Mouse (Mus musculus) layer of hippocampus, adult 9-10 months (tissue): ENCODE results near the gene Yjefn3.

Experiments used
- DNase-seq: peaks from one replicate; pipeline ENCODE4 v3.0.0; 2022; ENCODE audit warnings: low spot score

Gene Yjefn3

DNA sequence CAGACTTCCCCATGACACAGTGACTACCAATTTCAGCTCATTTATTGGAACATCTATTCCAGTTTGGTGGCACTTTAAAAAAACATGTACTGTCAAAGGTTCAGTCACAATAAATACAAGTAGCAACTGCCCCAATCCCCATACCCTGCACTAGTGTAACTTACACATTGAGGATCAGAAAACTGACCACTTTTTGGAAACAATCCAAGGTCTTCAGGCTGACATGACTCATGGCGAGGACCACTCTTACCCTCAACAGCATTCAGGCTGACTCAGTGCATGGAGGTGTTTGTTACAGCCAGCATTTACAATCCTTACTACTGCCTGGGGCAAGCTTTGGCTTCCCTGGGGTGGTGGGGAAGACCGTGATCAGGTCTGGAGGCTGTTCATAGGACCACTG lies 4.6 kb upstream of the Yjefn3 start:
- no peak for DNase-seq

DNA sequence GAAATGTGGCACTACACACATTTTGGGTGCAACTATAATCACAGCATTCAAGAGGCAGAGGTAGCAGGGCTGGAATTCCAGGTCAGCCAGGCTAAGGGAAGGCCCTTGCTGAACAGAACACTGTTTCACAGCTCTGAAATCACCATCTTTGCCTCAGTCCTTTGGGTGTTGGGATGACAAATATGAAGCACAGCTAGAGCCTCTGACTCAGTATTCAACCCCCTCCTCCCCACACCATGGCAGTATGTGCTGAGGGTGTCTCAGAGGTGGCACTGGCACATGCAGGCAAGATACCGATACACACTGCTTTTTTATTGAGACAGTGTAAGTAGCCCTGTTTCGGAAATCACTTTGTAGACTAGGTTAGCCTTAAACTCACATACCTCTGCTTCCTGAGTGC lies 3.7 kb upstream of the Yjefn3 start:
- DNase-seq = no peak

DNA sequence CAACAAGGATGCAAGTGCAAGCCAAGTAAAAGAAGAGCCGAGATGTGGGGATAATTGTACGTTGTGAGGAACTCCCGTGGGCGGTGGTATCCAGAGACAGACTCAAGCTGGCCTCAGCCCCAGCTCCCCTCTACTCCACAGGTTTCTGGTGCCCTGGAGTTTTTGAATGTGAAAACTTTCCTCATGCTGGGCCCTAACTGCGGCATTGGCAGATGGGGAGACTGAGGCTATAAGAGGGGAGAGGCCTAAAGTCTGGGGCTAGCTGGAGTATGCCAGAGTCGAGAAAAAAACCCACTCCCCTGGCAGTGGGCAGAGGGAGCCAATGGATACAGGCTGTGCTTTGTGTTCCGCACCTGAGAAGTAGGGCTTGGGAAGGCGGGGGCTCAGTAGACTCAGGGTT lies 1.6 kb upstream of the Yjefn3 start:
- no peak for DNase-seq

DNA sequence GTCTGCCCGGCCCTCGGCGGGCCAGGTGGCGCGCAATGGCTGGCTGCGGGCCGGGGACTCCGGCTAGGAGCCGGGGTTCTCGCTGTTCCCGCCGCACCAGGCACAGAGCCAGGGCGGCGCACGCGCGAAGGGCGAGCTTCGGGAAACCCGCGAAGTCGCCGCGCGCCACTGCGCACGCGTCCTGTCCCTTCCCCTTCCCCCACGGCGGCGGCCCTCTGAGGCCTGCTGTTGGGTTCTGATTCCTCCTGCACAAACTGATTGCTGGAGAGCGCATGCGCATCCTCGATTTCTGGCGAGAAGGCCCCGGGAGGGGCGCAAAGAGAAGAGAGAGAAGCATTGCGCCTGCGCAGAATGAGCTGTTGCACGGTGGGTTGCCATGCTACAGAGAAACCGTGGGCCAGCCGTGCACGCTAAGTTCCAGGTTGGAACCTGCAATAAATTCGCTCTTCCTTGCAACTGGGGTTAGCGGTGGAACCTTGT lies 591 bp upstream of the Yjefn3 start:
- DNase-seq = peak; percentile 97

DNA sequence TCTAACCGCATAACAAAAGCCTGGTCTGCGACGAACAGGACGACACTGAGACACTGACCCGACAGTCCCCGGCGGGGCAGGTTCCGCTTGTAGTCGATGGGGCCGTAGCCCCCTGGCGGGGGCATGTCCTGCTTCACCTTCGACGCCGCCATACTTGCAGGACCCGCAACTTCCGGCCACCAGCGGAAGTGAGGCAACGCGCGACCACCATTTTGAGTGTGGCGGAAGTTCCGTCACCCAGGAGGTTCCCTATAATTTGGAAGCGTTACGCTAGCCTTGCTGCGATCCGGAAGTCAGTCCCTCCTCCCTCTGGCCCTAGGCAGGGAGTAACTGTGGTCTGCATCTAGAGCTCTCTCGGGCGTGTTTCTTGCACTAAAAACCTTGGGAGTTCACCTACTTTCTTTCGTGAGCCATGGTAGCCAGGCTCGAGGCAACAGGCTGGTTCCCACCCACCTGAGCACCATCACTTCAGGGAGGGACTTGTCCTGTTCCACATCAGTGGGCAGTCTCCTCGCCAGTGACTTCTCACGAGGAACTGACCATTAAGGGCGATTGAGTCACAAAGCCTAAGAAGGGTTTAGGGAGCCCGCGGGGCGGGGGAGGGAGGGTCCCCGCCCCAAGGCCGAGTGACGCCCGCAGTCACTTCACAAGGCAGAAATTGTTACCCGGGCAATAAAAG lies 889 bp downstream of the Yjefn3 start:
- peak; percentile 95 for DNase-seq

DNA sequence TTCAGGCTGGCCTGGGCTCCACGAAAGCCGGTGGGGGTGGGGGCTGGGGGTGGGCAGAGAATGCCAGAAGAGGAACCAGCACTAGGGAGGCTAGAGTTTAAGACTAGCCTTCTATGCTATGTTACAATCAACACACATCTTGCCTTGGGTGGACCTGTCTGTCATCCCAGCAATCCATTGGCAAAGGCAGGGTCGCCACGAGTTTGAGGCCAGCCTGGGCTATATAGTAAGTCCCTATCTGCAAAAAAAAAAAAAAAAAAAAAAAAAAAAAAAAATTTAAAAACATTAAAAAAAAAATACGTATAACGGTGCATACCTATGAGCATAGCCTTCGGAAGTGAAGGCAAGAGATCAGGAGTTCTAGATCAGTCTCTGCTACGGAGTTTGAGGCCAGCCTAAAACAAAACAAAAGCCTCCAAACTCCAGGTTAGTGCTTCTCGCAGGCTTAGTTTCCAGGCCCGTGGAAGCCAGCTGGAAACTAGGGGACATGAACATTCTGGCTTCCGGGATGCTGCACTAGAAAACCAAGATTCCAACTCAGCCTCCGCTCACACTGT lies 1.5 kb downstream of the Yjefn3 start:
- DNase-seq = no peak

DNA sequence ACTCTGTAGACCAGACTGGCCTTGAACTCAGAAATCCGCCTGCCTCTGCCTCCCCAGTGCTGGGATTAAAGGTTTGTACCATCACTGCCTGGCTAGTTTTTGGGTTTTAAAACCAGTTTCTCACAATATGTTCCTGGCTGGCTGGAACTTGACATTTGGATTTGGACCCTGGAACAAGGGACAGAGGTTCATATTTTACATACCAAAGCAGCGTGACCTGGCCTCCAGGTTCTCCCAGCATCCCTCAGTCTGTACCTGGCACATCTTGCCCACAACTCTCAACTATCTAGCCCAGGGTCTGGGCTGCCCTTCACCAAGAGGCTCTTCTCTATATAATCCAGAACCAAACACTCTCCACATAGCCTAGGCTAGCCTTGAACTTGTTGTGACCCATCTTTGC lies 2.6 kb downstream of the Yjefn3 start:
- DNase-seq = no peak

DNA sequence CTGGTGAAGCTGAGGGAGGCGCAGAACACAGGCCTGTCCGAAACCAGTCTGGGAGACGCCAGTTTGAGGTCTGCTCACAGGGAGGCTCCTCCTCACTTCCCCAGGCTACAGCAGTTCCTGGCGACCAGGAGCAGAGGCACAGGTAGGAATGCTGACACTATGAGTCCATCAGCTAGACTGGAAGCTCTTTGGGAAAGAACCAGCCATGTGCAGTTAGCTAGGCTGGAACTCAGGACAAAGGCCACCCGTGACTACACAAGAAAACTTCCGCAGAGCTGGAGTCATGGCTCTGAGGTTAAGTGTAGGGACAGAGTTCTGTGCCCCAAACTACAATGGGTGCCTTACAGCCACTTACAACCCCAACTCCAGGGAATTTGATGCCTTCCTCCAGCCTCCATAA lies 4.7 kb downstream of the Yjefn3 start:
- no peak for DNase-seq

DNA sequence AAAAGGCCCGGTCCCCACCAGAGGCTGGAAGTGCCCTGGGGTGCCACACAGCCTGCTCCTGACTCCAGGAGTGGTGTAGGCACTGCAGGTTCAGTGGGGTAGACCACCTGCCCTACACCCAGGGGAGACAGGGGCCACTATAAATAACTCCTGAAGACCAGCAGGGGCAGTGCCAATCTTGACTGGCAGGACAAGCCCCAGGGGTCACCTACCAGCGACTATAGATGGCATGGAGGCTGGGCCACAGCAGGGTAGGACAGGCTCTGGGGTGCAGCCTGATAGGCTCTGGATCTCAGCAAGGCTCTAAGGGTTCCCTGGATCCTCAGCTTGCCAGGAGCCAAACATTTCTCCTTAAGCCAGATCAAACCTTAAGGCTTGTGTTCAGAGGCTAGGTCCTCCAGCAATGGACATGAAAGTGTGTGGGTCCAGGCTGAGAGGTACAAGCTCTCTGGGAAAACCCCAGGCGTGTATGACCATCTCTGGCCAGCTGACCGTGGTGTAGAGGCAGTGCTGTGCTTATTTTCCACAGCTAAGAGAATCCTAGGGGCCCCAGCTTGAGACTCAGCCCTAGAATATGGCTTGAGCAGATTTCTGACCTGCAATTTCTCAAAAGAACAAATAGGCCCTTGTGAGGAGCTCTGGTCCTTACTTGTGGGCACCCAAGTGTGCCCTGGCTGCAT lies 6.6 kb downstream of the Yjefn3 start:
- no peak for DNase-seq

DNA sequence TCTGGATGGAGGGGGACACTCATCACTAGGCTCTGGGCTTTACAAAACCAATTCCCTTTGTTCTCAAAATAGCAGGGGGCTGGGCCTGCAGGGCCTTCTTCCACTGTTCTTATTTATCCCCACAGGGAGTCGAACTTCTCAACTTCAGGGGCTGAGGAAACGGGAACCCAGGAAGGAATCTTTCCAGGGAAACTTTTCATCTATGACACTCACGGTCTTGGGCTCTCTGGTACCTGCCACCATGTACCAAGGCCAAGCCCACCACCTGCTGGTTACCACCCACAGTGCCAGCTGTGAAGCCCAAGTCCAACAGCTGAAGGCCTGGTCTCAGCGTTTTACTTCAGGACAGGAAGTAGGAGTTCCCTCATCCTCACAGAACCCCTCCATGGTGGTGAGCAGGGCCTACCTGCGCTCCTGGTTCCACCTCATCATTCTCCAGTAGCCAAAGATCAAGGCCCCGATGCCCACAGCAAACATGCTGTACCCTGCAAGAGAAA lies 7.6 kb downstream of the Yjefn3 start:
- DNase-seq = no peak

DNA sequence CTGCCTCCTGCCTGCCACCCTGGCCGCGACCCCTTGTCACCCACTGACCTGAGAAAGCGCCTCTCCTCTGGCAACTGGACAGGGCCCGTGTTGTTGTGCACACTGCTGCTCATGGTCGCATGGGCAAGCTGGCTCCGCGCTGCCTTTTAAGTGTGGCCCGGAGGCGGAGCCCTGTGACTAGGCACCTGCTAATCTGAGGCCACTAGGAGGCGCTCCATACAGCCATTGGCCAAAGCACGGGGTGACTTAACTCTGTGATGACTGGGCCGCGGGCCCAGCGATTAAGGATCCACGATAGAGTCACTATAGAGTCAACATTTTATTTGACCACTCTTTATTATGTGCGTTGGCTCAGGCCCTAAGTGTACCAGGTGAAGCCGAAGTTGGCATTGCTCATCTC lies 8.6 kb downstream of the Yjefn3 start:
- no peak for DNase-seq

DNA sequence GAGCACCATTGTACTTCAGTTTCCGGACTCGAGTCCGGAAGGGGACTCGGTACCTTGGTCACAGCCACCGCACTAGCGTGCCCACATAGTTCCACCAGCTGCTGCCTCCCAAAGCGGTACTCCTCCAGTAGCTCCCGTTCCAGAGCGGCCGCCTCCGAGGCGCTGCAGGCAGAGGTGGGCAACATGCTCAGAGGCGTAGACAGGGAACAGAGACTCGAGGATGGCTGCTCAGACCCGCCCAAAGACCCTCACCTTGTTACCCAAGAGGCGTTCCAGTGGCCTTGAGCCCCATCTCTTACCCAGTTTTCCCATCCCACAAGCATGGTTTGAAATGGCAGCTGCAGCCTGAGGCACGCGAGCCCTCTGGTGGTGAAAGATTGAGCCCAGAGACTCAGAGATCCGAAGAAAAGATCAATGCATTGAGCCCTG lies 11.7 kb downstream of the Yjefn3 start:
- no peak for DNase-seq

DNA sequence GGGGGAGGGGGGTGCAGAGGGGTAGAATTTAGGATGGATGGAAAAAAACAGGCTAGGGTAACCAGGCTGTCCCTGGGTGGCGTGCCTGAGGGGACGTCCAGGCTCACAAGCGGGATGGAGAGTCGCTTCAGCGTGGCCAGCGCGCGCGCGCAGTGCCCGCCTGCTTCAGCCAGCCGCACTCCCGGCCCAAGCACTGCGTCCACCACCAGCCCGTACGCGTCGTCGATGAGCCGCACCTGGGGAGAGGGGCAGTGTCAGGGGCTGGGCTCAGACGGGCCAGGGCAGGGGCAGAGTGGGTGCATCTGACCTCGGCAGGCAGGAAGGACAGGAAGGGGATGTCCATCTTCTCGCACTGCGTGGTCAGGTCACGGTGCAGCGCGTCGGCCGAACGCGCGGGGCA lies 13.6 kb downstream of the Yjefn3 start:
- no peak for DNase-seq

DNA sequence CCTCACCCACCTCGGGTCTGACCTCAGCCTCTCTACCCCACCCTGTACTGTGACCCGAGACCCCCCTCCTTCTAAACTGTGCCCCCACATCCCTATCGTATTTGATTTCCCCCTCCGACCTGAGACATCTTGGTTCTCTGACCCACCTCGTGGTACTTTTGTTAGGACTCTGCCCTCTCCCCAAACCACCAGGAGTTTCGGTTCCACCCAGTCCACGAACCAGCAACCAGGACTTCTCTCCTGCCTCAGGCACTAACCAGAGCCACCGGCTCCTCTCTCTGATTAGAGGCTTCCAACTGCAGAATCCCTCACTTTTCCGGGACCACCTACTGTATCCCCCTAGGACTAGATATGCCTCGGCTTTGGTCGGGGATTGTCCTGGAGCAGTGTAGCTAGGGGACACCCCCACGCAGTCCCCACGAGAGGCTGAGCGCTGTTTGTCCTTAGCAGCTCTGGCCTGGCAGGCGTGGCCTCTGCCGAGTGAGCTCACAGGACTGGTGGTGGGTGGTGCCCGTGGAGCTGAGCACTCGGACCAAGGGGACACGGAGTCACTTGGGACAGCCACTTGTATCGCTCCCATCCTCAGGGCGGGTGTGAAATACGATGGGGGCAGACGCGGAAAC lies 14.2 kb downstream of the Yjefn3 start:
- DNase-seq = no peak

DNA sequence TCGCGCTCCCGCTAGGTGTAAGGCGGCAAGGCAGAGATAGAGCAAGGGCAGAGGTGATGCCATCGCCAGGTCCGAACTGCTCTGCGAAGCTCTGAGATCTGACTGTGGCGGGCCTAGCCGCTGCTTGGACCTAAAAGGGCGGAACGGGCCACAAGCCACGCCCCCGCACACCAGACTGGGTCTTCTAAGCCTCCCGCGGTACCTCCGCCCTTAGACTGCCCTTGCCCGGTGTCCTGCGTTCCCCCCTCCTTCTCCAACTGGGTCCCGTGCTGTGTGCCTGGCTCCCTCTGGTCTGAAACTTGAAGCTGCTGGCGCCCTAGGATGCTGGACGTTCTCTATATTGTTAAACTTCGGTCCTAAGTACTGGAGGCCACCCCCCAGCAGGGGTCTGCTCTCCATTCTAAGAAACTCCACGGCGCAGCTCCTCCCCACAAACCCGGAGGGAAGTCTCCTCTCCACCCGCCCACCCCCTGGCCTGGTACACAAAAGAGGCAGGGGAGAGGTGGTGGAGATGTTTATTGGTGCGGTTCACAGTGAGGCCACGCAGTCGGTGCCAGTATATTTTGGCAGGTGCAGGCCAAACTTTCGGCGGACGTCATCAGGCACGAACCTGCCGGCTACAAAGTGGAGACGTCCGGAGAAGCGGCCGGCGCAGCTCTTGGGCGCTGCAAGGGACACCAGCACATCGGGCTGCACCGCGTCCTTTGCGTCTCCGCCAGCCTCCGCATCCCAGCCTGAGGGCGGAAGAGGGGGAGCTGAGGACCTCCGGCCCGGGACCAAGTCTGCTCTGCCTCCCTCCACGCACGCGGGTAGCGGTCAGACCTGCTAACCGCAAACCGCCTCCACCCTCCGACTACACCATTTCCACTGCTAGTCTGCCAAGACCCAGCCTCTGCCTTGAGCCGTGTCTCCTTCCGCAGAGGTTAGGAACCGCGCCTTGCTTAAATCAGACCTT lies 14.9 kb downstream of the Yjefn3 start, which contains the start of gene Cilp2:
Gene Cilp2, minus strand, starts transcription at position 399 of the 955 bp plus-strand sequence.
- no peak for DNase-seq

DNA sequence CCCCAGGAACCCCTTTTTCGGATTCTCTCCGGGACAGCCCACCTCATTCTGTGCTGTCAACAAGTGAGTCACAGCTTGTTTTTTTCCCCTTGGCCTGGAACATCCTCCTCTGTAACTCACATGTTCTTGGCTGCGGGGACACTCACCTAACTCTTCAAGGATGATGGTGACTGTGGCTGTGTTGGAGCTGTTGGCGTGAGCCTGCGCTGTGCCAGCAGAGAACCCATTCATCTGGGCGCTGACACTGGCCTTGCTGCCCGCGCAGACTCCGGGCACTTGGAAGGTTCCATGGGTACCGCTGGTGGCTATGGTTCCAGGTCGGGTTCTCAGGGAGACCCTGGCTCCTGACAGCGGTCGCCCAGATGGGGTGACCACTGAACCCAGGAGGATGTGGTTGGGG lies 18.4 kb downstream of the Yjefn3 start:
- DNase-seq = no peak

DNA sequence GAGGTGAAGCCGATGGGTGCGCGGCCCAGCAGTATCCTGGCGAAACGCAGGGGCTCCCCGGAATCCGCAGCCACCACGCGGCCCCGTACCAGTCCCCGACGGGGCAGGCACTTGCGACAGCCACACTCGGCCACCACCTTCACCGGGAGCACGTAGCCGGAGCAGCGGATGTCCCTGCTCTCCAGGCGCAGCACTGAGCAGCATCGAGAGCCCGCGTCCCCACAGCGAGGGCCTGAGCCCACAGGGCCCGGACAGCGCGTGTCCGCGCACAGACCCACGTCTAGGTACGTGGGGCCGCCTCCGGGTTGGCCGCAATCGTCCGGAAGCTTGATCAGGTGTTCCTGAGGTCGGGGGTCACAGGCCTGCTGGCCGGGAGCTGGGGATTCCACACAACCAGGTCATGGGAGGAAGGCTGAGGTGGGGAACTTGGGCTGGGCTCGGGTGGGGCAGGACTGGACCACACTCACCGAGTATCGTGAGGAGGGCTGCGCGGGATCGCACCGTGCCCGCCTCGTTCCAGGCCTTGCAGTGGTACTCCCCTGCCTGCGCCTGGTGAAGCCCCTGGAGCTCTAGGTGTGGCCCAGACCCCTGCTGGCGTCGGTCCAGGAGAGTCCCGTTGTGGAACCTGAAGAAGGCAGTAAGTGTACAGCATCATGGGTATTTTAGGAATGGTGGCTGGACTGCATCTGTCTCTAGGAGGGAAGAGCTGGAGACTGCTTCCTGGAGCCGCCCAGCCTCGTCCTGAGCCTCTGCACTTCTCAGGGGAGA lies 19.5 kb downstream of the Yjefn3 start:
- DNase-seq = no peak

DNA sequence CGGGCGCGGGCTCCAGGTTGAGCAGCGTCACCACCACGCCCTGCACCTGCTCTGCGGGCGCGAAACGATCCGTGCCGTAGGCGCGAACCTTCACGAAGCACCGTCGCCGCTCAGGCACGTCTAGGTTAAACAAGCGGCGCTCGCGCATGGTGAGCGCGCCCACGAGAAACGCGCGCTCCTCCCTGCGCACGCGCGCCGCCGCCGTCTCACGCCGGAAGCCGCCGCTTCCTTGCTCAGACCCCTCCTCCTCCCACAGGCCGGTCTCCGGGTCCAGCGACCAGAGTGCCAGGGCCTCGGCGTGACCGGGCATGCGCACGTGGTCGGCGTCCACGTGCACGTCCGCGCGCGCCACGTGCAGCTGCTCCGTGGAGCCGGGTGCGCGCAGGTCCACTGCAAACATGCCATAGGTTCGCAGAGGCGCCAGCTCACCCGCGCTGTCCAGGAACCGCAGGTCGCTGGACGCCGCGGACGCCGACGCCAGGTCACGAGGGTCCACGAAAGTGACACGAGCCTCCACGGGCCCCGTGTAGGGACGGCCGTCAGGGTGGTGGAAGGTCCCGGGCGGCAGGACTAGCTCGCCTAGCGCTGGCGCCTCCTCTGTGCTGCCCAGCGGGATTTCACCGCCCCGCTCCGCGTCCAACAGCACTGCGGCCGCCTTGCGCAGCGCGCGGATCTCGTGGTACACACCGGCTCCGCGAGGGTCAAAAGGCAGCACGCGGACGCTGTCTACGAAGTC lies 20.3 kb downstream of the Yjefn3 start:
- DNase-seq = no peak

DNA sequence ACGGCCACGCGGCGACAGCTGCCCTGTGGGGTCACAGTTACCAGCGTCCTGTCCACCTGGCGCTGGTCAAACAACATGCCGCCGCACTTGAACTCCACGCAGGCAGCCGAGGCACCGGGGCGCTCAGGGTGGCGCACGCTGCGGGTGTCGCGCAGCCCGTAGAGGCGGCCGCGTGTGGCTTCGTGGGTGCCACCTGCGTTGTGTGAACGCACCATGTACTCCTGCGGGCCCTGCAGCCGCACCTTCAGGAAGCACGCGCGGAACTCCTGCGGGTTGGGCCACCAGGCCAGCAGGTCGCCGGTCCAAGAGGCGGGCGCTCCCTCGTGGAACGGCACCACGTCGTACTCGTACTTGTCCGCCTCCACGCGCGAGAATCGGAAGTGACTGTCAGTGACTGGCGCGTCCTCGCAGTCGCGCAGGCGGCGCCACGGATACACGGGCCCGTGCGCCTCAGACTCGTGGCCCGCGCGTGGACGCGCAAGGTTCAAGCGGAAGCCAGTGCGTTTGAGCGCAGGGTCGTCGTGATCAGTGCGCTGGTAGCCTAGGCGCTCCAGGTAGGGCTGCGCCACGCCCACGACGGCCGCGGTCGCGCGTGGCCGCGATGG lies 21.1 kb downstream of the Yjefn3 start:
- DNase-seq = no peak

DNA sequence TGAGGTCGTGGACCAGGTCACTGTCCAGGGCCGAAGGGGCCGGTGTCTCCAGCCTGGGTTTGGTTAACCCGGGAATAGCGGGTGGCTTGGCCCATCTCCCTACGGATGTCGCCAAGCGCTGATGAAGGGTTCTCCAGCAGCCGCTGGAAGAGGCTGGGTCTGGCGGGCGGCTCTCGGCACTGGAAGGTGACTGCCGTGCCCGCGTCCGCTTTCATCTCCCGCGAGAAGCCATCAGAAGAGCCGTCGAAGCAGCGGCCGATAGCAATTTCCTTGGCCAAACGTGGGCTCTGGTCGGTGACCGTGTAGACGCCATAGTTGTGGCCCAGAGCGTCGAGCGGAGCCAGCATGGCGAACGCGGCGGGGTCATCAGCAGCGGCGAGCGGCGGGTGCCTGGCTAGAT lies 21.7 kb downstream of the Yjefn3 start:
- no peak for DNase-seq
